Comparison of ENCODE assay signal across 19 mouse cellular contexts in the genomic region with DNA sequence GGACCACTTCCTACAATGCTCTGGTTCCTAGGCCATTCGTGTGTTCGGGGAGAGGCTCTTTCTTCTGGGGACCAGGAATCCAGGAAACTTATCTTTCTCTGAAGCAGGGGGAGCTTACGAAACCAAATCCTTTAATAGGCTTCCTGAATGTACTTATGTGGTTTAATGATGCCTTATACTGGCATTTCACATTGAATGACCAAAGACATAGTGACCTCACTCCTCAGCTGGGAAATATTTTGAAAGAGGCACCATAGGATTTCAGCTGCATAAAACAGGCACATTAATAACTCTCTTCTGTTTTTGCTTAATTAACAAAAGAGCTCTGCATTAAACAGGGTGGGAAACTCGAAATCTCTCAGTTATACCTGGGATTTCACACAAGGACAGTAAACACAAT.
"Had no signal": no experiment of that assay in that cellular context is flagged by ENCODE, and none has a peak within 500 bp of the region (broad histone marks: within the 10 kb centered on the region; RNA-seq: fewer than 3 reads in every experiment).

No protein-coding gene starts in this region.

- H3K4me1 ChIP-seq: limb, embryonic 10.5 days; limb, embryonic 13.5 days; liver, embryonic 15.5 days had no signal

- ATAC-seq: liver, embryonic 12.5 days had no signal

- DNase-seq: kidney, adult 18-20 months; kidney, adult 9 months; kidney, postnatal 4 days; layer of hippocampus, adult 9-11 months; liver; lung, adult 18-20 months; midbrain, embryonic 14.5 days; right cerebral cortex, adult 18-20 months; right cerebral cortex, postnatal 14 days; right cerebral cortex, postnatal 4 days; thymus, adult 2 months; thymus, postnatal 14 days; thymus, postnatal 4 days had no signal

- H3K9ac ChIP-seq: limb, embryonic 13.5 days; liver, embryonic 12.5 days; liver, embryonic 15.5 days had no signal

- H3K27ac ChIP-seq: limb, embryonic 13.5 days; liver, embryonic 12.5 days; liver, embryonic 15.5 days; stomach, postnatal 0 days had no signal

- H3K4me3 ChIP-seq: limb, embryonic 10.5 days; limb, embryonic 13.5 days; liver, embryonic 12.5 days; liver, embryonic 15.5 days had no signal

- H3K9me3 ChIP-seq: limb, embryonic 10.5 days; limb, embryonic 13.5 days; liver, embryonic 12.5 days; liver, embryonic 15.5 days had no signal

- H3K27me3 ChIP-seq: limb, embryonic 13.5 days; liver, embryonic 12.5 days; liver, embryonic 15.5 days had no signal

- H3K4me2 ChIP-seq: limb, embryonic 13.5 days; liver, embryonic 12.5 days; liver, embryonic 15.5 days; midbrain, embryonic 11.5 days had no signal
